Comparison of ENCODE assay signal across 8 mouse cellular contexts in genomic region chr7:19560491-19561260, GRCm38 (mm10). TPM values are rescaled to one million over a fixed set of nuclear protein-coding genes. Genes with fewer than 3 reads are reported as not detected.
DNase-seq lines count a peak whose midpoint lies in the region; ATAC-seq and TF ChIP-seq lines count a peak whose summit lies in the region.

No protein-coding gene starts in this region.

- H3K9me3 ChIP-seq in ES-E14 (ENCODE audit: control insufficient read depth, insufficient read depth, low read depth, low read length), result no peaks in the 10 kb centered on the region
- no peaks in the 10 kb centered on the region; the same call in 1 of the 2 replicates for H3K9me3 ChIP-seq in limb, embryonic 10.5 days (replicated peaks)
- H3K9me3 ChIP-seq in neural tube, embryonic 13.5 days, result no peaks in the 10 kb centered on the region

- peak; percentile 20 for DNase-seq in embryo, embryonic 10.5 days (ENCODE audit: low spot score)
- DNase-seq in embryo, embryonic 11 days, result no peak
- no peak for DNase-seq in ES-E14 (ENCODE audit: low read depth, low spot score)
- DNase-seq in limb, embryonic 10.5 days (ENCODE audit: low spot score), result no peak
- no peak for DNase-seq in urinary bladder, adult 2 months (ENCODE audit: low spot score)
- DNase-seq in frontal cortex, postnatal 25 days (ENCODE audit: low spot score in 2 of 2), result no peak

- H3K4me1 ChIP-seq in ES-E14 (ENCODE audit: control insufficient read depth in 2 of 2, insufficient read depth in 2 of 2, low read length in 2 of 2, poor library complexity in 1 of 2), result peaks cover 2 to 8% of the 10 kb centered on the region in 2 experiments; a peak in 1 of 4 replicates
- peaks cover 40% of the 10 kb centered on the region for H3K4me1 ChIP-seq in limb, embryonic 10.5 days
- peaks cover 60% of the 10 kb centered on the region for H3K4me1 ChIP-seq in neural tube, embryonic 13.5 days (replicated peaks)

- peak overlapping the region; percentile 100 for H3K4me2 ChIP-seq in neural tube, embryonic 13.5 days

- no peaks in the 10 kb centered on the region for H3K27me3 ChIP-seq in limb, embryonic 10.5 days (ENCODE audit: low read depth, poor library complexity, severe bottlenecking)
- no peaks in the 10 kb centered on the region for H3K27me3 ChIP-seq in neural tube, embryonic 13.5 days

- ATAC-seq in granulocyte monocyte progenitor cell, adult 5-6 weeks (replicated peaks; ENCODE audit: poor library complexity, severe bottlenecking), result peak; percentile 39
- no peak for ATAC-seq in neural tube, embryonic 13.5 days (ENCODE audit: low read depth)

- WGBS in limb, embryonic 10.5 days, result 29% methylated on average over 11 of the region's 11 CpGs
- 26% methylated on average over 11 of the region's 11 CpGs for WGBS in neural tube, embryonic 13.5 days

- no peak overlapping the region for H3K27ac ChIP-seq in ES-E14 (ENCODE audit: insufficient read depth, low read depth, low read length, poor library complexity, severe bottlenecking)
- H3K27ac ChIP-seq in limb, embryonic 10.5 days, result peak overlapping the region; percentile 96; the same call in 1 of the 2 replicates
- H3K27ac ChIP-seq in neural tube, embryonic 13.5 days (replicated peaks), result no peak overlapping the region

- H3K36me3 ChIP-seq in ES-E14 (ENCODE audit: control insufficient read depth, insufficient read depth, low read length, poor library complexity, severe bottlenecking), result peaks cover 25% of the 10 kb centered on the region
- peaks cover 52% of the 10 kb centered on the region for H3K36me3 ChIP-seq in limb, embryonic 10.5 days
- H3K36me3 ChIP-seq in neural tube, embryonic 13.5 days, result peaks cover 20% of the 10 kb centered on the region

- in situ Hi-C loops in ES-E14 (cut with MboI; ENCODE audit: low sequenced_read_pairs in 2 of 2, unreplicated experiment in 2 of 2), result no loop called here

- H3K4me3 ChIP-seq in ES-E14 (ENCODE audit: insufficient read depth in 1 of 2, low read depth in 1 of 2, low read length in 2 of 2, poor library complexity in 1 of 2, severe bottlenecking in 1 of 2), result peak overlapping the region; percentile 81 to 92
- peak overlapping the region; percentile 84 for H3K4me3 ChIP-seq in limb, embryonic 10.5 days
- peak overlapping the region; percentile 82 for H3K4me3 ChIP-seq in neural tube, embryonic 13.5 days

- peak overlapping the region; percentile 90 for H3K9ac ChIP-seq in ES-E14 (ENCODE audit: insufficient read depth, low read depth, low read length, poor library complexity, severe bottlenecking)
- H3K9ac ChIP-seq in neural tube, embryonic 13.5 days, result peak overlapping the region; percentile 90

TF ChIP-seq in ES-E14, 5 proteins besides CTCF, POLR2A, EP300 and RAD21:
- TF ChIP-seq HCFC1 (IDR thresholded peaks at IDR 0.05; ENCODE audit: borderline replicate concordance, insufficient read depth, low read length) (no peak), MAFK (IDR thresholded peaks at IDR 0.05; ENCODE audit: insufficient read depth, low read depth, low read length) (no peak), ZNF384 (IDR thresholded peaks at IDR 0.05; ENCODE audit: low read depth, low read length) (no peak), CHD2 (IDR thresholded peaks at IDR 0.05; ENCODE audit: low read depth, low read length) (no peak), ZC3H11A (IDR thresholded peaks at IDR 0.05; ENCODE audit: borderline replicate concordance, low read depth, low read length) (no peak)

RNA-seq across cellular contexts. Expression of gene Ppp1r37, which starts 2.2 kb away (rescaled TPM):
- 25.3 and 37.7 TPM in 2 replicates for total RNA-seq in ES-E14 (2012; rRNA removed)
- total RNA-seq in granulocyte monocyte progenitor cell, adult 5-6 weeks (2014; fragmentation: Nextera tagmentation), result 29.7 and 32.3 TPM in 2 replicates
- total RNA-seq in granulocyte monocyte progenitor cell, adult 5-6 weeks (2017), result 11.9 and 17.8 TPM in 2 replicates
- 25.9 and 27.2 TPM in 2 replicates for polyA plus RNA-seq in limb, embryonic 10.5 days (2016; fragmentation: Nextera tagmentation; extraction: Ambion mirVana)
- polyA plus RNA-seq in neural tube, embryonic 13.5 days (2015; fragmentation: Nextera tagmentation; extraction: Ambion mirVana), result 32.7 and 36.5 TPM in 2 replicates
- 61.4 and 64.8 TPM in 2 replicates for polyA plus RNA-seq in urinary bladder, adult 2 months (2012; rRNA removed)

RNA-seq across cellular contexts. Expression of gene Zfp296, which starts 16.4 kb away (rescaled TPM):
- 32.2 and 35.3 TPM in 2 replicates for total RNA-seq in ES-E14 (2012; rRNA removed)
- 3.9 and 7.0 TPM in 2 replicates for total RNA-seq in granulocyte monocyte progenitor cell, adult 5-6 weeks (2014; fragmentation: Nextera tagmentation)
- 3.8 and 3.9 TPM in 2 replicates for total RNA-seq in granulocyte monocyte progenitor cell, adult 5-6 weeks (2017)
- polyA plus RNA-seq in limb, embryonic 10.5 days (2016; fragmentation: Nextera tagmentation; extraction: Ambion mirVana), result 0.71 and 0.93 TPM in 2 replicates
- 0.40 TPM in 1 of 2 replicates, not detected in the other for polyA plus RNA-seq in neural tube, embryonic 13.5 days (2015; fragmentation: Nextera tagmentation; extraction: Ambion mirVana)
- 6.2 and 7.0 TPM in 2 replicates for polyA plus RNA-seq in urinary bladder, adult 2 months (2012; rRNA removed)

RNA-seq across cellular contexts. Expression of gene Gemin7, which starts 16.7 kb away (rescaled TPM):
- 42.1 and 54.2 TPM in 2 replicates for total RNA-seq in ES-E14 (2012; rRNA removed)
- total RNA-seq in granulocyte monocyte progenitor cell, adult 5-6 weeks (2014; fragmentation: Nextera tagmentation), result 66.1 and 70.9 TPM in 2 replicates
- 37.8 and 44.3 TPM in 2 replicates for total RNA-seq in granulocyte monocyte progenitor cell, adult 5-6 weeks (2017)
- 196 and 201 TPM in 2 replicates for polyA plus RNA-seq in limb, embryonic 10.5 days (2016; fragmentation: Nextera tagmentation; extraction: Ambion mirVana)
- polyA plus RNA-seq in neural tube, embryonic 13.5 days (2015; fragmentation: Nextera tagmentation; extraction: Ambion mirVana), result 153 and 159 TPM in 2 replicates
- 69.0 TPM in 2 replicates for polyA plus RNA-seq in urinary bladder, adult 2 months (2012; rRNA removed)

RNA-seq across cellular contexts. Expression of gene Nkpd1, which starts 43.0 kb away (rescaled TPM):
- total RNA-seq in ES-E14 (2012; rRNA removed), result 0.54 and 0.79 TPM in 2 replicates
- not detected in 2 replicates for total RNA-seq in granulocyte monocyte progenitor cell, adult 5-6 weeks (2014; fragmentation: Nextera tagmentation)
- not detected in 2 replicates for total RNA-seq in granulocyte monocyte progenitor cell, adult 5-6 weeks (2017)
- polyA plus RNA-seq in limb, embryonic 10.5 days (2016; fragmentation: Nextera tagmentation; extraction: Ambion mirVana), result 0.10 and 0.11 TPM in 2 replicates
- polyA plus RNA-seq in neural tube, embryonic 13.5 days (2015; fragmentation: Nextera tagmentation; extraction: Ambion mirVana), result 0.14 TPM in 1 of 2 replicates, not detected in the other
- polyA plus RNA-seq in urinary bladder, adult 2 months (2012; rRNA removed), result 1.5 and 1.6 TPM in 2 replicates

RNA-seq across cellular contexts. Expression of gene Clasrp, which starts 43.6 kb away (rescaled TPM):
- 52.7 and 83.4 TPM in 2 replicates for total RNA-seq in ES-E14 (2012; rRNA removed)
- 24.2 and 40.8 TPM in 2 replicates for total RNA-seq in granulocyte monocyte progenitor cell, adult 5-6 weeks (2014; fragmentation: Nextera tagmentation)
- total RNA-seq in granulocyte monocyte progenitor cell, adult 5-6 weeks (2017), result 19.6 TPM in 2 replicates
- polyA plus RNA-seq in limb, embryonic 10.5 days (2016; fragmentation: Nextera tagmentation; extraction: Ambion mirVana), result 59.0 and 63.4 TPM in 2 replicates
- polyA plus RNA-seq in neural tube, embryonic 13.5 days (2015; fragmentation: Nextera tagmentation; extraction: Ambion mirVana), result 52.9 and 61.6 TPM in 2 replicates
- 68.9 and 76.5 TPM in 2 replicates for polyA plus RNA-seq in urinary bladder, adult 2 months (2012; rRNA removed)
